Mouse (Mus musculus) MEL (cell line): ENCODE measurements around the gene Foxo3.

ENCODE experiments used
- CTCF ChIP-seq, 3 experiments: IDR thresholded peaks in 2 of 3; conservative IDR thresholded peaks in 1 of 3; 2 replicates each; pipeline ENCODE4 v1.5.1; 2011 to 2012; ENCODE audit warnings: low read length in 3 of 3, low read depth in 2 of 3, mild to moderate bottlenecking in 2 of 3, improper control_type of control experiment in 1 of 3, inconsistent platforms in 1 of 3, mixed read lengths in 1 of 3, moderate library complexity in 1 of 3; ENCODE audit not compliant: control insufficient read depth in 1 of 3, insufficient read depth in 1 of 3, poor library complexity in 1 of 3, severe bottlenecking in 1 of 3
- E2F4 ChIP-seq: IDR thresholded peaks from 2 replicates; pipeline ENCODE4 v1.6.1; 2011; ENCODE audit warnings: low read depth, low read length, improper control_type of control experiment, borderline replicate concordance
- HCFC1 ChIP-seq: IDR thresholded peaks from 2 replicates; pipeline ENCODE4 v1.6.1; 2012; ENCODE audit warnings: low read depth, mild to moderate bottlenecking, inconsistent platforms, low read length, improper control_type of control experiment, moderate library complexity
- MAFK ChIP-seq: IDR thresholded peaks from 2 replicates; pipeline ENCODE4 v1.6.1; 2011; ENCODE audit warnings: low read depth, mild to moderate bottlenecking, low read length, improper control_type of control experiment, borderline replicate concordance
- POLR2A ChIP-seq, 2 experiments: IDR thresholded peaks; 2 replicates each; pipeline ENCODE4 v1.6.1; 2011 to 2012; ENCODE audit warnings: low read length in 2 of 2, mild to moderate bottlenecking in 2 of 2, control low read depth in 1 of 2, improper control_type of control experiment in 1 of 2, low read depth in 1 of 2, moderate library complexity in 1 of 2; ENCODE audit not compliant: control insufficient read depth in 1 of 2, insufficient read depth in 1 of 2, poor library complexity in 1 of 2

DNA sequence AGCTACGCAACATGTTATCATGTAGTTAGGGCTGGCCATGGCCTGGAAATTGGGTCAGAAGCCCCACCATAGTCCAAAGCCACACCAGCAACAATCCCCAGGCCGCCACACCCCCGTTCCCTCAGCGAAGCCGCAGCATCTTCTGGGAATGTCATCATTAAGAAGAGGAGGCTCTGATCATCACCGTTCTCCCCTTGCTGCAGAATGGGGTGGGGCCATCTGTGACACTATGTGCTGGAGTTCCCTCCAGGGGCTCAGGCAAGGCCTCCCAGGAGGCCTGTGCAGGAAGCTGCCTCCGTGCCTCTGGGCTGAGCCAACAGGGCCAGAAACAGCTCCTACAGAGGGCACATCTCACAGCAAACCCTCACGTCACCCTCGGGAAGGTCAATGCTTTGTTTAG, 88.5 kb downstream of the Foxo3 start:
- TF ChIP-seq MAFK (no peak), CTCF (IDR thresholded peaks at IDR 0.05 in 2 of 3, conservative IDR thresholded peaks at IDR 0.05 in 1 of 3; ENCODE audit: control insufficient read depth in 1 of 3, insufficient read depth in 1 of 3, low read depth in 2 of 3, low read length in 3 of 3, poor library complexity in 1 of 3, severe bottlenecking in 1 of 3) (no peak), HCFC1 (no peak), E2F4 (no peak), POLR2A (IDR thresholded peaks at IDR 0.05; ENCODE audit: control insufficient read depth in 1 of 2, insufficient read depth in 1 of 2, low read depth in 1 of 2, low read length in 2 of 2, poor library complexity in 1 of 2) (no peak)
